Mouse (Mus musculus): ENCODE measurements around the gene Zfp961.
"Not testable (repeated sequence)": the region's sequence is repeated elsewhere in the genome, so short reads cannot be mapped to it uniquely, and the experiment has no call there.

Zfp961 gene

GRCm38 (mm10) chr8:72017339-72017738 lies 66.5 kb downstream of the Zfp961 start:
- not testable (repeated sequence) for DNase-seq (ENCODE audit: low read depth, low spot score)

- DNase-seq (ENCODE audit: low read depth, low spot score): no peak
These were observed 67.3 kb downstream of the Zfp961 start for GRCm38 (mm10) chr8:72018141-72018540.

GRCm38 (mm10) chr8:72019022-72019421 lies 68.2 kb downstream of the Zfp961 start:
- DNase-seq (ENCODE audit: low read depth, low spot score): not testable (repeated sequence)

- no peak for DNase-seq (ENCODE audit: low read depth, low spot score)
These were observed 69.0 kb downstream of the Zfp961 start for GRCm38 (mm10) chr8:72019816-72020215.

GRCm38 (mm10) chr8:72024886-72025285 lies 74.0 kb downstream of the Zfp961 start:
- DNase-seq (ENCODE audit: low read depth, low spot score): not testable (repeated sequence)

GRCm38 (mm10) chr8:72032926-72033325 lies 82.1 kb downstream of the Zfp961 start:
- not testable (repeated sequence) for DNase-seq (ENCODE audit: low read depth, low spot score)

GRCm38 (mm10) chr8:72040918-72041317 lies 90.1 kb downstream of the Zfp961 start, which contains the start of gene Olfr372:
Olfr372 (plus strand) TSS chr8:72041218.
- not testable (repeated sequence) for DNase-seq (ENCODE audit: low read depth, low spot score)

GRCm38 (mm10) chr8:72042493-72042892 lies 91.7 kb downstream of the Zfp961 start:
- no peak for DNase-seq (ENCODE audit: low read depth, low spot score)
